Mouse (Mus musculus): ENCODE measurements at regions not wholly inside any gene's neighbourhood (a gene's known extent, or its start where the extent isn't known, plus 50 kb on each side); places are given as distances from the start of the nearest gene placed in this dataset.
A peak's percentile ranks its signal among the peaks of the same experiment; 100 is the strongest.

GRCm38 (mm10) chr8:12135392-12136177 is 143.0 kb upstream of the A230072I06Rik start:
- no peak for DNase-seq (ENCODE audit: low read depth, low spot score)

- no peak for DNase-seq (ENCODE audit: low read depth, low spot score)
These were observed 142.5 kb upstream of the A230072I06Rik start for GRCm38 (mm10) chr8:12136178-12136455.

GRCm38 (mm10) chr8:12137496-12137895 is 141.1 kb upstream of the A230072I06Rik start:
- DNase-seq (ENCODE audit: low read depth, low spot score): no peak

GRCm38 (mm10) chr8:12137913-12138312 is 140.7 kb upstream of the A230072I06Rik start:
- no peak for DNase-seq (ENCODE audit: low read depth, low spot score)

- peak; percentile 23 for DNase-seq (ENCODE audit: low read depth, low spot score)
These were observed 126.9 kb upstream of the A230072I06Rik start for GRCm38 (mm10) chr8:12151679-12152078.

GRCm38 (mm10) chr8:12152825-12153224 is 125.8 kb upstream of the A230072I06Rik start:
- DNase-seq (ENCODE audit: low read depth, low spot score): no peak

GRCm38 (mm10) chr8:12156893-12157292 is 121.7 kb upstream of the A230072I06Rik start:
- DNase-seq (ENCODE audit: low read depth, low spot score): no peak

- no peak for DNase-seq (ENCODE audit: low read depth, low spot score)
These were observed 120.4 kb upstream of the A230072I06Rik start for GRCm38 (mm10) chr8:12158188-12158587.

GRCm38 (mm10) chr8:12162921-12163705 is 115.5 kb upstream of the A230072I06Rik start:
- no peak for DNase-seq (ENCODE audit: low read depth, low spot score)

GRCm38 (mm10) chr8:12165487-12166152 is 113.0 kb upstream of the A230072I06Rik start:
- DNase-seq (ENCODE audit: low read depth, low spot score): peak; percentile 49

- no peak for DNase-seq (ENCODE audit: low read depth, low spot score)
These were observed 106.8 kb upstream of the A230072I06Rik start for GRCm38 (mm10) chr8:12171788-12172187.

- DNase-seq (ENCODE audit: low read depth, low spot score): no peak
These were observed 103.1 kb upstream of the A230072I06Rik start for GRCm38 (mm10) chr8:12175496-12175895.

GRCm38 (mm10) chr8:12184666-12185065 is 94.0 kb upstream of the A230072I06Rik start:
- DNase-seq (ENCODE audit: low read depth, low spot score): no peak

- no peak for DNase-seq (ENCODE audit: low read depth, low spot score)
These were observed 91.3 kb upstream of the A230072I06Rik start for GRCm38 (mm10) chr8:12187366-12187765.

- DNase-seq (ENCODE audit: low read depth, low spot score): no peak
These were observed 90.2 kb upstream of the A230072I06Rik start for GRCm38 (mm10) chr8:12188451-12188850.

- DNase-seq (ENCODE audit: low read depth, low spot score): no peak
These were observed 89.7 kb upstream of the A230072I06Rik start for GRCm38 (mm10) chr8:12188960-12189359.

- DNase-seq (ENCODE audit: low read depth, low spot score): peak; percentile 64
These were observed 86.6 kb upstream of the A230072I06Rik start for GRCm38 (mm10) chr8:12192006-12192405.

GRCm38 (mm10) chr8:12205909-12206308 is 72.7 kb upstream of the A230072I06Rik start:
- no peak for DNase-seq (ENCODE audit: low read depth, low spot score)

- no peak for DNase-seq (ENCODE audit: low read depth, low spot score)
These were observed 71.2 kb upstream of the A230072I06Rik start for GRCm38 (mm10) chr8:12207412-12207811.

- DNase-seq (ENCODE audit: low read depth, low spot score): no peak
These were observed 64.8 kb upstream of the A230072I06Rik start for GRCm38 (mm10) chr8:12213774-12214173.

GRCm38 (mm10) chr8:12214205-12215019 is 64.2 kb upstream of the A230072I06Rik start:
- DNase-seq (ENCODE audit: low read depth, low spot score): no peak

GRCm38 (mm10) chr8:12221506-12221905 is 57.1 kb upstream of the A230072I06Rik start:
- DNase-seq (ENCODE audit: low read depth, low spot score): no peak

Measured in R1 (cell line).